Mouse (Mus musculus) midbrain, embryonic 13.5 days (tissue): Measurements from ENCODE around the gene Epha6. TPM values are rescaled to one million over a fixed set of nuclear protein-coding genes. Genes with fewer than 3 reads are reported as not detected.

Experiments used
- ATAC-seq: fragments of 200-750 bp; cut with Nextera tagmentation; 2 replicates; pipeline ENCODE4 v1.8.0; 2017; ENCODE audit warnings: mild to moderate bottlenecking, moderate TSS enrichment, moderate library complexity
- H3K27ac ChIP-seq: fragments of 300-500 bp; sonication (generic); 2 replicates; pipeline ENCODE4 v1.5.1; 2015; ENCODE audit warnings: inconsistent platforms, mild to moderate bottlenecking, moderate library complexity
- H3K27me3 ChIP-seq: fragments of 300-500 bp; sonication (generic); 2 replicates; pipeline ENCODE4 v1.6.1; 2015; ENCODE audit warnings: mild to moderate bottlenecking, inconsistent platforms
- H3K36me3 ChIP-seq: fragments of 300-500 bp; sonication (generic); 2 replicates; pipeline ENCODE4 v1.6.1; 2015; ENCODE audit warnings: mild to moderate bottlenecking, inconsistent platforms
- H3K4me1 ChIP-seq: fragments of 300-500 bp; sonication (generic); replicated peaks from 2 replicates; pipeline ENCODE4 v1.6.1; 2015; ENCODE audit warnings: inconsistent platforms
- H3K4me2 ChIP-seq: fragments of 300-500 bp; sonication (generic); replicated peaks from 2 replicates; pipeline ENCODE4 v1.6.1; 2015; ENCODE audit warnings: moderate library complexity, mild to moderate bottlenecking, inconsistent platforms
- H3K4me3 ChIP-seq: fragments of 300-500 bp; sonication (generic); replicated peaks from 2 replicates; pipeline ENCODE4 v1.5.1; 2015; ENCODE audit warnings: mild to moderate bottlenecking, inconsistent platforms
- H3K9ac ChIP-seq: fragments of 300-500 bp; sonication (generic); replicated peaks from 2 replicates; pipeline ENCODE4 v1.6.1; 2015; ENCODE audit warnings: mild to moderate bottlenecking, inconsistent platforms
- H3K9me3 ChIP-seq: fragments of 300-500 bp; sonication (generic); 2 replicates; pipeline ENCODE4 v1.6.1; 2016; ENCODE audit warnings: mild to moderate bottlenecking, inconsistent platforms
- WGBS: fragments of 180-500 bp; shearing (Covaris S2); methylation state at CpG from one replicate; pipeline ENCODE4 v1.1.7; 2015; 5-methylcytosine and 5-hydroxymethylcytosine counted together
- polyA plus RNA-seq: library from polyadenylated mRNA; unstranded; fragments of >200 nt; fragmentation: Nextera tagmentation; extraction: Ambion mirVana; gene quantifications from 2 replicates; pipeline ENCODE4 v1.2.1, GENCODE M21; 2015

The Epha6 gene
- polyA plus RNA-seq, 1 experiment from 2014 or later = 4.4 TPM

DNA sequence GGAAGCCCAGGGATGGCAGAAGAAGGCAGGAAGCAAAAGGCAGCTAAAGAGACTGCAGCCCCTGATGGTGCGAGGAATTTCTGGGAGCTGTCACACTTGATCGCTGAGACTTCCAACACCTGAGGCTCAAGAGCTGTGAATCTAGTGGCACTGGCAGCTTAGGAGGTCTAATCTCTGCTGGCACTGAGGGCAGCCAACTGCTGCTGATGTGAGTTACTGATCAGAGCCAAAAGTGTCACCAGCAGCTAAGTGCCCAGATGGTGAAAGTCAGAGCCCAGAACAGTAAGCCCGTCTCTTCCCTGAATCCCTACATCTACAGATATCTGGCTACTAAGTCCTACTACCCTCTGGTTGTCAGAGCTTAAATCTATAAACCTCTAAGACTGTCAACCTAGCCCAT lies 518.4 kb downstream of the Epha6 start:
- Histone ChIP-seq H3K36me3 (no peaks in the 10 kb centered on the region), H3K27me3 (no peaks in the 10 kb centered on the region), H3K27ac (no peak overlapping the region), H3K4me3 (no peak overlapping the region), H3K4me1 (no peaks in the 10 kb centered on the region), H3K9ac (no peak overlapping the region), H3K9me3 (no peaks in the 10 kb centered on the region), H3K4me2 (no peak overlapping the region)
- no peak for ATAC-seq
- WGBS = 93% methylated on average over 3 of the region's 3 CpGs

GRCm38 (mm10) chr16:60070457-60071112 lies 534.7 kb downstream of the Epha6 start:
- Histone ChIP-seq H3K27me3 (no peaks in the 10 kb centered on the region), H3K36me3 (no peaks in the 10 kb centered on the region), H3K9ac (no peak overlapping the region), H3K4me2 (no peak overlapping the region), H3K27ac (no peak overlapping the region), H3K4me3 (no peak overlapping the region), H3K9me3 (no peaks in the 10 kb centered on the region), H3K4me1 (no peaks in the 10 kb centered on the region)
- 87% methylated on average over 10 of the region's 10 CpGs for WGBS
- ATAC-seq = no peak

DNA sequence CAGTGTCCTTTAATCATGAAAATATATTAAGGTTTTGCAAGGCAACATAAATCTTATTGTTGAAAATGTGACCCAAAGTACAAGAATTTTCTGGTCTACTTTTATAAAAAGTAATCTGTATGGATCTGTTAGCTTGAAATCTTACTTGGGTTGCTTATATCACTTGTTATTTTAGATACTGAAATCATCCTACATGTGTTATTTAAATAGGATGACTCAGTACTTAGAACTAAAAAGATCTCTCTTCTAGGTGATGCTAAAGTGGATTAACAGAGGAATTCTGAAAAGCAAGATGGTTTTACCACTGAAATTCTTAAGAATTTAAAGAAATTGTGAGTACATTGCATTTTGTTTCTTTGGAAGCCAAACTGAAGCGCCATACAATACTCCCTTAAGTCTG lies 561.5 kb downstream of the Epha6 start:
- no peak overlapping the region for H3K9ac ChIP-seq
- 85% methylated on average over 1 of the region's 1 CpGs for WGBS
- no peaks in the 10 kb centered on the region for H3K9me3 ChIP-seq
- no peak for ATAC-seq
- no peaks in the 10 kb centered on the region for H3K36me3 ChIP-seq
- H3K4me2 ChIP-seq = no peak overlapping the region
- no peaks in the 10 kb centered on the region for H3K4me1 ChIP-seq
- H3K4me3 ChIP-seq = no peak overlapping the region
- H3K27ac ChIP-seq = no peak overlapping the region
- H3K27me3 ChIP-seq = no peaks in the 10 kb centered on the region

DNA sequence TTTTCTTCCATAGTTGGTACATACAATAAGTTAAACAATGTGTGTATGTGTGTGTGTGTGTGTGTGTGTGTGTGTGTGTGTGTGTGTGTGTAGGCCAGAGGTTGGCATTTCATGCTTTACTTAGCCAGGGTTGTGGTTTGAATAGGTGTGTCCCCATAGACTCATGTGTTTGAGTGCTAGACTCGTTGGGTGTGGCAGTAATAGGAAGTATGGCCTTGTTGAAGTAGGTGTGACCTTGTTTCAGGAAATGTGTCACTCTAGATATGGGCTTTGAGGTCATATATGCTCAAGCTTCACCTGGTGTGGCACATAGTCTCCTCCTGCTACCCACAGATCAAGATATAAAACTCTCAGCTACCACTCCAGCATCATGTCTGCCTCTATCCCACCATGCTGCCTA lies 577.0 kb downstream of the Epha6 start:
- Histone ChIP-seq H3K27ac (no peak overlapping the region), H3K9me3 (no peaks in the 10 kb centered on the region), H3K4me2 (no peak overlapping the region), H3K4me3 (no peak overlapping the region), H3K4me1 (no peaks in the 10 kb centered on the region), H3K27me3 (no peaks in the 10 kb centered on the region), H3K36me3 (no peaks in the 10 kb centered on the region), H3K9ac (no peak overlapping the region)
- no peak for ATAC-seq
- WGBS = 77% methylated on average over 1 of the region's 1 CpGs

DNA sequence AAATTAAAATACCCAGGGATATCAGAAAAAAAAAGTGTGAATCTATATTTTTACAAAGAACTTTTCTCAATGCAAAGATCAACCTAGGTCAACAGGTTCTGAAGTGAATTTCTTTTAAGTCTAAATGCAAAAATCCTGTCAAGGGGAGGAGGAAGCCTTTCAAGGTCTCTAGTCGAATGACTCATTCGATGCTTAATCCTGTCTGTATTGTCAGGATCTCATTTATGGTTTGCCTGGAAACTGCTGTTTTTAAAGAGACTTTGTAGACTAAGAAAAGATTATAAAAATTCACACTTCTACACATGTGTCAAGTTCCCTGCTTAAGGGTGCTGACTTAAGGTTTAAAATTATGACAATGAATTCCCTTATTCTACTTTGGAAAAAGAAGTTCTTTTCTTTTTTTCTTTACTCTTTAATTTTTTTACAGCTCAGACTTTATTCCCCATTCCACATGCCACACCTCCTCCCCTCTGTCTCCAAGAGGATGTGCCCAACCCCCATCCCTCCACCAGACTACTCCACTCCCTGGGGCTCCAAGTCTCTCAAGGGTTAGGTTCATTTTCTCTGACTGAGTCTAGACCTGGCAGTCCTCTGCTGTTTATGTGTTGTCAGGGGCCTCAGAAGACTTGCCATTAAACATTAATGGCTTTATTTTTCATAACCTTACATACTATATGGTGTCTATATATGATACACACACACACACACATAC lies 598.3 kb downstream of the Epha6 start:
- Histone ChIP-seq H3K4me3 (no peak overlapping the region), H3K4me1 (no peaks in the 10 kb centered on the region), H3K27me3 (no peaks in the 10 kb centered on the region), H3K27ac (no peak overlapping the region), H3K9me3 (no peaks in the 10 kb centered on the region), H3K9ac (no peak overlapping the region), H3K36me3 (no peaks in the 10 kb centered on the region), H3K4me2 (no peak overlapping the region)
- 30% methylated on average over 2 of the region's 2 CpGs for WGBS
- no peak for ATAC-seq

- Histone ChIP-seq H3K27ac (no peak overlapping the region), H3K4me2 (no peak overlapping the region), H3K9ac (no peak overlapping the region), H3K4me1 (no peaks in the 10 kb centered on the region), H3K36me3 (no peaks in the 10 kb centered on the region), H3K9me3 (no peaks in the 10 kb centered on the region), H3K27me3 (no peaks in the 10 kb centered on the region), H3K4me3 (no peak overlapping the region)
- 32% methylated on average over 4 of the region's 4 CpGs for WGBS
- ATAC-seq = no peak
These were observed 635.5 kb downstream of the Epha6 start for GRCm38 (mm10) chr16:59969816-59970215.

DNA sequence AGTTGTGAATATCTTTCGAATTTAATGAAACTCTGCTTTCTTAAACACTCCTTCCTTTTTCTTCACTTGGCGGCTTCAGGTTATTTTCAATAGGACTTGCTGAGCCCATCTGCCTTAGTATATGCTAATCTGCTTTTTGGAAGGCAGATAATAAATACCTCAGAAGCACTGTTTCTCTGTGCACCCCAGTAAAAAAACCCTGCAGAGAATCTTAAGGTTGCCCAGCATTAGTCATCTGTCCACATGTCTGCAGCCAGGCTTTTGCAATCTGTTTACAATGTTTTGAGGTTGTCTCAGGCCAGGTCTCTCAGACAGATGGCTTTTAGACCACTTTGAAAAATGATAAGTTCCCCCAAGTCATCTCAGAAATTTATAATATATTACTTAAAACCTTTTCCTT lies 649.6 kb downstream of the Epha6 start:
- Histone ChIP-seq H3K9ac (no peak overlapping the region), H3K27me3 (no peaks in the 10 kb centered on the region), H3K9me3 (no peaks in the 10 kb centered on the region), H3K36me3 (no peaks in the 10 kb centered on the region), H3K4me1 (no peaks in the 10 kb centered on the region), H3K27ac (no peak overlapping the region), H3K4me2 (no peak overlapping the region), H3K4me3 (no peak overlapping the region)
- no peak for ATAC-seq
- 76% methylated on average over 2 of the region's 2 CpGs for WGBS

DNA sequence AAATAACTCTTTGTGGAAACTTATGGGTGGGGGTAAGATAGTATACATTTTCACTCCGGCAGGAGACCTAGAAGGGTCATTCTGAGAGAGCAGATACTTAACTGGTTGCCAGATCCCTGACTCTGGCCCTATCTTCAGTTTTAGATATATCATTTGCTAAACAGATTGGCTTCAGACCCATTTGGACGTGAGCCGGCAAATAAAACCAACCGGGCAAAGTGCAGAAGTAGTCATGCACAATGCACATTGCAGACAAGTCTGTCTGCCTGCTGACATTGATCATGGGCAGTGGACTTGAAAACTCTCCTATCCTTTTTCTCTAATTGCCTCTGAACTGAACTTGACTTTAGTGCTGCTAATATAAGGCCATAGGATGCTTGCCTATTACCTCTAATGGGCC lies 681.6 kb downstream of the Epha6 start:
- Histone ChIP-seq H3K4me1 (no peaks in the 10 kb centered on the region), H3K9ac (no peak overlapping the region), H3K36me3 (no peaks in the 10 kb centered on the region), H3K27ac (no peak overlapping the region), H3K4me3 (no peak overlapping the region), H3K27me3 (no peaks in the 10 kb centered on the region), H3K4me2 (no peak overlapping the region), H3K9me3 (no peaks in the 10 kb centered on the region)
- no peak for ATAC-seq
- WGBS = 94% methylated on average over 4 of the region's 4 CpGs

GRCm38 (mm10) chr16:59880073-59880472 lies 725.3 kb downstream of the Epha6 start:
- no peaks in the 10 kb centered on the region for H3K36me3 ChIP-seq
- H3K4me2 ChIP-seq = no peak overlapping the region
- no peak overlapping the region for H3K9ac ChIP-seq
- H3K27ac ChIP-seq = no peak overlapping the region
- no peaks in the 10 kb centered on the region for H3K9me3 ChIP-seq
- ATAC-seq = no peak
- no peaks in the 10 kb centered on the region for H3K4me1 ChIP-seq
- WGBS = 95% methylated on average over 13 of the region's 13 CpGs
- H3K27me3 ChIP-seq = no peaks in the 10 kb centered on the region
- no peak overlapping the region for H3K4me3 ChIP-seq

DNA sequence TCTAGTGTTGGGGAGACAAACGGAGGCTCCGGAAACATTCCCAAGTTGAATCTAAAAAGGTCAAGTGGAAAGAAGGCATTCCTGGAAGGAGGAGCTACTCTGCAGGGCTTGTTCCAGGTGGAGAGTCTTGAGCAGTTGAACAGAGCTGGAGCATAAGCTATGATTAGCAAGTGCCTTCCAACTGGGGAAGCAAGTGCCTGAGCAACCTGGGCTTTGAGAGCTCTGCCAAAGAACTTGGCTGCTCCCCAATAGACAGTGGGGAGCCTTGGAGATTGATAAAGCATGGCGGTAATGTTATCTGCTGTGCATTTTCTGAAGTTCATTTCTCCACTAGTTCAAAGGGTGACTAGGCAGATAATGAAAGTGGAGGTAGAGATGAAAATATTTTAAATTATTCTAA lies 733.5 kb downstream of the Epha6 start:
- no peak for ATAC-seq
- WGBS = 90% methylated on average over 3 of the region's 3 CpGs
- H3K36me3 ChIP-seq = no peaks in the 10 kb centered on the region

GRCm38 (mm10) chr16:59854160-59854717 lies 751.1 kb downstream of the Epha6 start:
- Histone ChIP-seq H3K4me3 (no peak overlapping the region), H3K9ac (no peak overlapping the region), H3K4me2 (no peak overlapping the region), H3K4me1 (no peaks in the 10 kb centered on the region), H3K36me3 (no peaks in the 10 kb centered on the region), H3K9me3 (no peaks in the 10 kb centered on the region), H3K27ac (no peak overlapping the region), H3K27me3 (no peaks in the 10 kb centered on the region)
- no peak for ATAC-seq
- 62% methylated on average over 7 of the region's 7 CpGs for WGBS

More for the DNA sequence above, 733.5 kb downstream of the Epha6 start:
- H3K9me3 ChIP-seq = no peaks in the 10 kb centered on the region
- H3K4me1 ChIP-seq = no peaks in the 10 kb centered on the region
- H3K27me3 ChIP-seq = no peaks in the 10 kb centered on the region
- no peak overlapping the region for H3K4me3 ChIP-seq
- no peak overlapping the region for H3K4me2 ChIP-seq
- no peak overlapping the region for H3K27ac ChIP-seq
- no peak overlapping the region for H3K9ac ChIP-seq

- Histone ChIP-seq H3K9ac (no peak overlapping the region), H3K4me2 (no peak overlapping the region), H3K9me3 (no peaks in the 10 kb centered on the region), H3K4me1 (no peaks in the 10 kb centered on the region), H3K36me3 (no peaks in the 10 kb centered on the region), H3K27me3 (no peaks in the 10 kb centered on the region), H3K27ac (no peak overlapping the region), H3K4me3 (no peak overlapping the region)
- 36% methylated on average over 2 of the region's 2 CpGs for WGBS
- no peak for ATAC-seq
These were observed 752.6 kb downstream of the Epha6 start for GRCm38 (mm10) chr16:59852689-59853088.
